Mouse (Mus musculus) lung, adult 2 months (tissue): ENCODE results near the gene Git2. TPM values are rescaled to one million over a fixed set of nuclear protein-coding genes. Genes with fewer than 3 reads are reported as not detected.
A peak's percentile ranks its signal among the peaks of the same experiment; 100 is the strongest.

Source experiments
- DNase-seq: peaks from one replicate; pipeline ENCODE4 v3.0.0; 2022
- H3K4me1 ChIP-seq: fragments of 200-500 bp; 2 replicates; pipeline ENCODE4 v1.6.1; 2011; ENCODE audit warnings: low read length; ENCODE audit not compliant: control insufficient read depth, insufficient read depth
- H3K4me3 ChIP-seq: fragments of 200-500 bp; replicated peaks from 2 replicates; pipeline ENCODE3; 2011; ENCODE audit warnings: low read depth, mild to moderate bottlenecking, control low read depth, low read length; ENCODE audit errors: extremely low read depth
- CTCF ChIP-seq: fragments of 200-500 bp; IDR thresholded peaks from 2 replicates; pipeline ENCODE4 v1.5.1; 2011; ENCODE audit warnings: mild to moderate bottlenecking, low read length, control low read depth; ENCODE audit not compliant: insufficient read depth
- POLR2A ChIP-seq: fragments of 200-500 bp; IDR thresholded peaks from 2 replicates; pipeline ENCODE4 v1.6.1; 2011; ENCODE audit warnings: low read depth, mild to moderate bottlenecking, control low read depth, low read length, borderline replicate concordance; ENCODE audit errors: extremely low read depth
- WGBS: fragments of 180-500 bp; shearing (Covaris S2); methylation state at CpG from one replicate; pipeline ENCODE4 v1.1.7; 2018; 5-methylcytosine and 5-hydroxymethylcytosine counted together
- polyA plus RNA-seq: library from polyadenylated mRNA; depleted of rRNA; stranded (reverse); fragments of >200 nt; gene quantifications from 2 replicates; pipeline ENCODE4 v1.2.3, GENCODE M21; 2012

Git2 gene
- polyA plus RNA-seq, 1 experiment = 105 TPM

- Histone ChIP-seq H3K4me3 (no peak overlapping the region), H3K4me1 (peaks cover 12% of the 10 kb centered on the region)
- 78% methylated on average over 8 of the region's 8 CpGs for WGBS
- DNase-seq = no peak
- TF ChIP-seq POLR2A = no peak
- TF ChIP-seq CTCF = no peak
Observed at GRCm38 (mm10) chr5:114808385-114808784, 33.1 kb upstream of the Git2 start.

- TF ChIP-seq POLR2A (no peak), CTCF (no peak)
- WGBS = 80% methylated on average over 6 of the region's 6 CpGs
- Histone ChIP-seq H3K4me3 (no peak overlapping the region), H3K4me1 (peaks cover 12% of the 10 kb centered on the region)
- DNase-seq = no peak
Observed at GRCm38 (mm10) chr5:114807893-114808292, 32.6 kb upstream of the Git2 start.

- TF ChIP-seq CTCF = no peak
- TF ChIP-seq POLR2A = no peak
- WGBS = 35% methylated on average over 8 of the region's 8 CpGs
- DNase-seq = no peak
- no peak overlapping the region for H3K4me3 ChIP-seq
- H3K4me1 ChIP-seq = peaks cover 14% of the 10 kb centered on the region
Observed at GRCm38 (mm10) chr5:114807468-114807867, 32.2 kb upstream of the Git2 start.

GRCm38 (mm10) chr5:114807063-114807462, 31.7 kb upstream of the Git2 start:
- WGBS = 51% methylated on average over 9 of the region's 9 CpGs
- H3K4me3 ChIP-seq = no peak overlapping the region
- no peak for DNase-seq
- no peak for TF ChIP-seq POLR2A
- no peak for TF ChIP-seq CTCF
- peaks cover 15% of the 10 kb centered on the region for H3K4me1 ChIP-seq

GRCm38 (mm10) chr5:114806636-114807035, 31.3 kb upstream of the Git2 start:
- no peak for DNase-seq
- H3K4me3 ChIP-seq = peak overlapping the region; percentile 8
- TF ChIP-seq CTCF (no peak), POLR2A (no peak)
- WGBS = 50% methylated on average over 8 of the region's 8 CpGs
- H3K4me1 ChIP-seq = peaks cover 15% of the 10 kb centered on the region

GRCm38 (mm10) chr5:114805436-114806350, 30.4 kb upstream of the Git2 start:
- H3K4me3 ChIP-seq = peak overlapping the region; percentile 39

GRCm38 (mm10) chr5:114804958-114805357, 29.6 kb upstream of the Git2 start:
- Histone ChIP-seq H3K4me1 (peaks cover 15% of the 10 kb centered on the region), H3K4me3 (no peak overlapping the region)
- 40% methylated on average over 3 of the region's 3 CpGs for WGBS
- peak; percentile 33 for DNase-seq
- no peak for TF ChIP-seq POLR2A
- 0 out of 2 replicates have a peak, but pooled peaks have one; percentile 10 for TF ChIP-seq CTCF

More at GRCm38 (mm10) chr5:114805436-114806350, 30.4 kb upstream of the Git2 start:
- DNase-seq = no peak
- no peak for TF ChIP-seq POLR2A
- TF ChIP-seq CTCF = no peak
- peaks cover 15% of the 10 kb centered on the region for H3K4me1 ChIP-seq
- 37% methylated on average over 15 of the region's 15 CpGs for WGBS

- WGBS = 93% methylated on average over 13 of the region's 13 CpGs
- DNase-seq = no peak
Observed at GRCm38 (mm10) chr5:114804335-114804734, 29.0 kb upstream of the Git2 start.

GRCm38 (mm10) chr5:114803231-114803630, 27.9 kb upstream of the Git2 start:
- 84% methylated on average over 13 of the region's 13 CpGs for WGBS
- TF ChIP-seq CTCF (no peak), POLR2A (no peak)
- Histone ChIP-seq H3K4me3 (no peak overlapping the region), H3K4me1 (peaks cover 15% of the 10 kb centered on the region)
- no peak for DNase-seq

More at GRCm38 (mm10) chr5:114804335-114804734, 29.0 kb upstream of the Git2 start:
- no peak for TF ChIP-seq POLR2A
- TF ChIP-seq CTCF = no peak
- Histone ChIP-seq H3K4me1 (peaks cover 15% of the 10 kb centered on the region), H3K4me3 (no peak overlapping the region)

GRCm38 (mm10) chr5:114801841-114802240, 26.5 kb upstream of the Git2 start:
- Histone ChIP-seq H3K4me3 (no peak overlapping the region), H3K4me1 (peaks cover 15% of the 10 kb centered on the region)
- DNase-seq = no peak
- TF ChIP-seq CTCF (no peak), POLR2A (no peak)
- WGBS = 97% methylated on average over 6 of the region's 6 CpGs
